Mouse (Mus musculus): ENCODE results near the gene Pappa2.

DNA sequence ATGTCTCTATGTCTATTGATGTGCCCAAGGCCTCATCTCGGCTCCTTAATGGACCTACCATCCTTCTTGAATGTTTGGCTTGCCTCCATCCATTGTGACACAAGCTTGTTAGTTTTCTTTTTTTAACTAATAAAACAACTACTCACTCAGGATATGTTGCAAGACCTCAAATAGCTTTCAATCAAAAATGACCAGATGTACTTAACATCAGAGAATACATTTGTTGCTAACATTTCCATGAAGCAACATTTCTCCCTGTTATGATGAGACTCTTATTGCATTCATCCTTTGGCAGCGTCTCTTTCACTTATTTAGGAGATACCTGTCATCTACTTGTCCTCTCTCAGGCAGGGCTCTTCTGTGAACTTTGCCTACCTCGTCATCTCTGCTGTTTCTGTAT lies 61.4 kb downstream of the Pappa2 start:
- no peak for TF ChIP-seq CTCF (IDR thresholded peaks at IDR 0.05; ENCODE audit: low read depth)
- TF ChIP-seq EP300 (IDR thresholded peaks at IDR 0.05; ENCODE audit: low read depth) = no peak

All from liver, embryonic 14.5 days (tissue).